Mouse (Mus musculus) neural tube, embryonic 15.5 days (tissue): ENCODE measurements around the gene Nrip3. TPM values are rescaled to one million over a fixed set of nuclear protein-coding genes. Genes with fewer than 3 reads are reported as not detected.
A peak's percentile ranks its signal among the peaks of the same experiment; 100 is the strongest.

Source experiments
- ATAC-seq: fragments of 200-750 bp; cut with Nextera tagmentation; 2 replicates; pipeline ENCODE4 v1.8.0; 2017; ENCODE audit warnings: mild to moderate bottlenecking, moderate TSS enrichment, moderate library complexity; ENCODE audit not compliant: low FRiP score
- H3K27ac ChIP-seq: fragments of 300-500 bp; sonication (generic); replicated peaks from 2 replicates; pipeline ENCODE4 v1.5.1; 2015; ENCODE audit warnings: mild to moderate bottlenecking, inconsistent platforms
- H3K27me3 ChIP-seq: fragments of 300-500 bp; sonication (generic); replicated peaks from 2 replicates; pipeline ENCODE4 v1.6.1; 2015; ENCODE audit warnings: inconsistent platforms
- H3K36me3 ChIP-seq: fragments of 300-500 bp; sonication (generic); 2 replicates; pipeline ENCODE4 v1.6.1; 2015; ENCODE audit warnings: inconsistent platforms
- H3K4me1 ChIP-seq: fragments of 300-500 bp; sonication (generic); 2 replicates; pipeline ENCODE4 v1.6.1; 2015; ENCODE audit warnings: inconsistent platforms
- H3K4me2 ChIP-seq: fragments of 300-500 bp; sonication (generic); 2 replicates; pipeline ENCODE4 v1.6.1; 2015; ENCODE audit warnings: inconsistent platforms, mild to moderate bottlenecking, moderate library complexity
- H3K4me3 ChIP-seq: fragments of 300-500 bp; sonication (generic); replicated peaks from 2 replicates; pipeline ENCODE4 v1.5.1; 2015; ENCODE audit warnings: mild to moderate bottlenecking, inconsistent platforms
- H3K9ac ChIP-seq: fragments of 300-500 bp; sonication (generic); replicated peaks from 2 replicates; pipeline ENCODE4 v1.6.1; 2015; ENCODE audit warnings: mild to moderate bottlenecking, inconsistent platforms
- H3K9me3 ChIP-seq: fragments of 300-500 bp; sonication (generic); replicated peaks from 2 replicates; pipeline ENCODE4 v1.6.1; 2016; ENCODE audit warnings: inconsistent platforms
- WGBS: fragments of 180-500 bp; shearing (Covaris S2); methylation state at CpG from one replicate; pipeline ENCODE4 v1.1.7; 2015; ENCODE audit warnings: mixed read lengths; 5-methylcytosine and 5-hydroxymethylcytosine counted together
- polyA plus RNA-seq: library from polyadenylated mRNA; unstranded; fragments of >200 nt; fragmentation: Nextera tagmentation; extraction: Ambion mirVana; gene quantifications from 2 replicates; pipeline ENCODE4 v1.2.1, GENCODE M21; 2015

The Nrip3 gene
- 12.7 and 14.1 TPM in 2 replicates for polyA plus RNA-seq

- peak; percentile 91 for ATAC-seq
- Histone ChIP-seq H3K9ac (peak within 1 kb of the TSS; percentile 53), H3K9me3 (no peaks in the 10 kb centered on the region), H3K4me2 (peak within 1 kb of the TSS; percentile 99), H3K27me3 (peaks cover 33% of the 10 kb centered on the region), H3K36me3 (no peaks in the 10 kb centered on the region), H3K4me1 (peaks cover 18% of the 10 kb centered on the region), H3K4me3 (peak within 1 kb of the TSS; percentile 66), H3K27ac (no peak within 1 kb of the TSS)
- WGBS: 2% methylated on average over 52 of the region's 52 CpGs
Observed at GRCm38 (mm10) chr7:109781470-109782203, at the start of gene Nrip3. Gene Nrip3, minus strand, starts transcription at chr7:109782025.

- Histone ChIP-seq H3K4me1 (no peaks in the 10 kb centered on the region), H3K27me3 (no peaks in the 10 kb centered on the region), H3K36me3 (no peaks in the 10 kb centered on the region), H3K9me3 (no peaks in the 10 kb centered on the region), H3K9ac (no peak overlapping the region), H3K4me2 (no peak overlapping the region), H3K27ac (no peak overlapping the region), H3K4me3 (no peak overlapping the region)
- no peak for ATAC-seq
- 85% methylated on average over 2 of the region's 2 CpGs for WGBS
Observed at GRCm38 (mm10) chr7:109831376-109831775, 49.6 kb upstream of the Nrip3 start.

GRCm38 (mm10) chr7:109826911-109827310 lies 45.1 kb upstream of the Nrip3 start:
- no peak for ATAC-seq
- Histone ChIP-seq H3K4me3 (no peak overlapping the region), H3K27me3 (no peaks in the 10 kb centered on the region)

GRCm38 (mm10) chr7:109825293-109825692 lies 43.5 kb upstream of the Nrip3 start:
- no peak overlapping the region for H3K9ac ChIP-seq
- WGBS: 74% methylated on average over 14 of the region's 14 CpGs
- ATAC-seq: no peak
- H3K4me2 ChIP-seq: no peak overlapping the region
- no peaks in the 10 kb centered on the region for H3K9me3 ChIP-seq
- no peaks in the 10 kb centered on the region for H3K36me3 ChIP-seq
- H3K4me1 ChIP-seq: no peaks in the 10 kb centered on the region
- no peaks in the 10 kb centered on the region for H3K27me3 ChIP-seq
- no peak overlapping the region for H3K27ac ChIP-seq
- no peak overlapping the region for H3K4me3 ChIP-seq

More at GRCm38 (mm10) chr7:109826911-109827310, 45.1 kb upstream of the Nrip3 start:
- no peaks in the 10 kb centered on the region for H3K4me1 ChIP-seq
- no peak overlapping the region for H3K27ac ChIP-seq
- no peaks in the 10 kb centered on the region for H3K9me3 ChIP-seq
- H3K36me3 ChIP-seq: no peaks in the 10 kb centered on the region
- H3K9ac ChIP-seq: no peak overlapping the region
- 90% methylated on average over 8 of the region's 8 CpGs for WGBS
- H3K4me2 ChIP-seq: no peak overlapping the region

- no peak overlapping the region for H3K4me2 ChIP-seq
- ATAC-seq: no peak
- no peak overlapping the region for H3K9ac ChIP-seq
- no peak overlapping the region for H3K4me3 ChIP-seq
- H3K9me3 ChIP-seq: no peaks in the 10 kb centered on the region
- H3K27me3 ChIP-seq: no peaks in the 10 kb centered on the region
- no peaks in the 10 kb centered on the region for H3K4me1 ChIP-seq
- 93% methylated on average over 4 of the region's 4 CpGs for WGBS
- H3K36me3 ChIP-seq: no peaks in the 10 kb centered on the region
- no peak overlapping the region for H3K27ac ChIP-seq
Observed at GRCm38 (mm10) chr7:109818600-109818999, 36.8 kb upstream of the Nrip3 start.

GRCm38 (mm10) chr7:109817954-109818353 lies 36.1 kb upstream of the Nrip3 start:
- Histone ChIP-seq H3K9me3 (no peaks in the 10 kb centered on the region), H3K4me3 (no peak overlapping the region), H3K9ac (no peak overlapping the region), H3K4me1 (peaks cover 4% of the 10 kb centered on the region; the same call in 1 of the 2 replicates), H3K36me3 (no peaks in the 10 kb centered on the region), H3K4me2 (no peak overlapping the region), H3K27me3 (no peaks in the 10 kb centered on the region), H3K27ac (no peak overlapping the region)
- ATAC-seq: no peak

GRCm38 (mm10) chr7:109813330-109814140 lies 31.7 kb upstream of the Nrip3 start:
- 19% methylated on average over 4 of the region's 4 CpGs for WGBS
- H3K27me3 ChIP-seq: no peaks in the 10 kb centered on the region
- ATAC-seq: no peak
- no peaks in the 10 kb centered on the region for H3K9me3 ChIP-seq
- peaks cover 6% of the 10 kb centered on the region; the same call in 1 of the 2 replicates for H3K4me1 ChIP-seq
- H3K9ac ChIP-seq: no peak overlapping the region
- no peak overlapping the region for H3K4me3 ChIP-seq
- H3K36me3 ChIP-seq: no peaks in the 10 kb centered on the region
- no peak overlapping the region for H3K4me2 ChIP-seq
- H3K27ac ChIP-seq: no peak overlapping the region

- H3K9ac ChIP-seq: no peak overlapping the region
- 86% methylated on average over 8 of the region's 8 CpGs for WGBS
- no peaks in the 10 kb centered on the region for H3K36me3 ChIP-seq
- H3K9me3 ChIP-seq: no peaks in the 10 kb centered on the region
- no peak overlapping the region for H3K4me3 ChIP-seq
- H3K4me2 ChIP-seq: no peak overlapping the region
- no peak for ATAC-seq
- H3K27ac ChIP-seq: no peak overlapping the region
- peaks cover under 1% of the 10 kb centered on the region; the same call in 1 of the 2 replicates for H3K4me1 ChIP-seq
- H3K27me3 ChIP-seq: no peaks in the 10 kb centered on the region
Observed at GRCm38 (mm10) chr7:109807616-109808485, 26.0 kb upstream of the Nrip3 start.

GRCm38 (mm10) chr7:109804843-109805242 lies 23.0 kb upstream of the Nrip3 start:
- Histone ChIP-seq H3K4me3 (no peak overlapping the region), H3K36me3 (no peaks in the 10 kb centered on the region), H3K9me3 (no peaks in the 10 kb centered on the region), H3K27ac (no peak overlapping the region), H3K4me1 (no peaks in the 10 kb centered on the region), H3K27me3 (no peaks in the 10 kb centered on the region), H3K4me2 (no peak overlapping the region), H3K9ac (no peak overlapping the region)
- ATAC-seq: no peak
- 73% methylated on average over 6 of the region's 6 CpGs for WGBS

GRCm38 (mm10) chr7:109804355-109804754 lies 22.5 kb upstream of the Nrip3 start:
- Histone ChIP-seq H3K4me2 (no peak overlapping the region), H3K27ac (no peak overlapping the region), H3K4me3 (no peak overlapping the region), H3K4me1 (no peaks in the 10 kb centered on the region), H3K9me3 (no peaks in the 10 kb centered on the region), H3K36me3 (no peaks in the 10 kb centered on the region), H3K9ac (no peak overlapping the region), H3K27me3 (no peaks in the 10 kb centered on the region)
- 98% methylated on average over 6 of the region's 6 CpGs for WGBS
- ATAC-seq: no peak

GRCm38 (mm10) chr7:109803516-109803915 lies 21.7 kb upstream of the Nrip3 start:
- Histone ChIP-seq H3K4me2 (no peak overlapping the region), H3K4me3 (no peak overlapping the region), H3K9me3 (no peaks in the 10 kb centered on the region), H3K27me3 (no peaks in the 10 kb centered on the region), H3K27ac (no peak overlapping the region), H3K36me3 (no peaks in the 10 kb centered on the region), H3K9ac (no peak overlapping the region), H3K4me1 (no peaks in the 10 kb centered on the region)
- no peak for ATAC-seq
- WGBS: 82% methylated on average over 1 of the region's 1 CpGs
